Mouse (Mus musculus) heart, embryonic 16.5 days (tissue): Measurements from ENCODE around the gene Mras. TPM values are rescaled to one million over a fixed set of nuclear protein-coding genes. Genes with fewer than 3 reads are reported as not detected.

Experiments used
- ATAC-seq: fragments of 200-750 bp; cut with Nextera tagmentation; replicated peaks from 2 replicates; pipeline ENCODE4 v1.8.0; 2017; ENCODE audit warnings: moderate number of reproducible peaks; ENCODE audit not compliant: insufficient read depth, low FRiP score; ENCODE audit errors: extremely low read depth
- H3K27ac ChIP-seq: fragments of 300-500 bp; sonication (generic); 2 replicates; pipeline ENCODE4 v1.5.1; 2014; ENCODE audit warnings: mild to moderate bottlenecking, low read length, control low read depth, moderate library complexity
- H3K27me3 ChIP-seq: fragments of 300-500 bp; sonication (generic); 2 replicates; pipeline ENCODE4 v1.6.1; 2014; ENCODE audit warnings: low read length, mixed read lengths; ENCODE audit not compliant: control insufficient read depth, insufficient read depth
- H3K36me3 ChIP-seq: fragments of 300-500 bp; sonication (generic); 2 replicates; pipeline ENCODE4 v1.6.1; 2014; ENCODE audit not compliant: control insufficient read depth, insufficient read depth
- H3K4me1 ChIP-seq: fragments of 300-500 bp; sonication (generic); 2 replicates; pipeline ENCODE4 v1.6.1; 2014; ENCODE audit warnings: low read length, mixed read lengths; ENCODE audit not compliant: control insufficient read depth, insufficient read depth
- H3K4me2 ChIP-seq: fragments of 300-500 bp; sonication (generic); 2 replicates; pipeline ENCODE4 v1.6.1; 2014; ENCODE audit warnings: low read depth, mild to moderate bottlenecking, control low read depth, low read length
- H3K4me3 ChIP-seq: fragments of 300-500 bp; sonication (generic); 2 replicates; pipeline ENCODE4 v1.5.1; 2014; ENCODE audit warnings: mild to moderate bottlenecking, control low read depth, low read length
- H3K9ac ChIP-seq: fragments of 300-500 bp; sonication (generic); 2 replicates; pipeline ENCODE4 v1.6.1; 2014; ENCODE audit warnings: low read length, control low read depth
- H3K9me3 ChIP-seq: fragments of 300-500 bp; sonication (generic); replicated peaks from 2 replicates; pipeline ENCODE4 v1.6.1; 2016; ENCODE audit warnings: low read length; ENCODE audit not compliant: control insufficient read depth
- WGBS: fragments of 180-500 bp; shearing (Covaris S2); extraction: QIAGEN DNeasy Blood & Tissue Kit; methylation state at CpG from one replicate; pipeline ENCODE4 v1.1.7; 2014; 5-methylcytosine and 5-hydroxymethylcytosine counted together
- polyA plus RNA-seq: library from polyadenylated mRNA; unstranded; fragments of >200 nt; fragmentation: Nextera tagmentation; extraction: Ambion mirVana; gene quantifications from 2 replicates; pipeline ENCODE4 v1.2.1, GENCODE M21; 2015

Gene Mras
- polyA plus RNA-seq, 1 experiment from 2014 or later = 15.0 TPM

GRCm38 (mm10) chr9:99446259-99446658, 9.1 kb upstream of the Mras start:
- H3K4me3 ChIP-seq = no peak overlapping the region
- H3K9me3 ChIP-seq = no peaks in the 10 kb centered on the region
- H3K9ac ChIP-seq = no peak overlapping the region
- no peak overlapping the region for H3K4me2 ChIP-seq
- H3K27me3 ChIP-seq = peaks cover under 1% of the 10 kb centered on the region; the same call in 1 of the 2 replicates
- no peak overlapping the region for H3K27ac ChIP-seq
- H3K4me1 ChIP-seq = no peaks in the 10 kb centered on the region
- ATAC-seq = no peak
- no peaks in the 10 kb centered on the region for H3K36me3 ChIP-seq

GRCm38 (mm10) chr9:99444590-99445178, 7.5 kb upstream of the Mras start:
- ATAC-seq = no peak
- Histone ChIP-seq H3K9me3 (no peaks in the 10 kb centered on the region), H3K36me3 (no peaks in the 10 kb centered on the region), H3K27ac (no peak overlapping the region), H3K4me1 (no peaks in the 10 kb centered on the region), H3K9ac (no peak overlapping the region), H3K4me2 (no peak overlapping the region), H3K4me3 (no peak overlapping the region), H3K27me3 (no peaks in the 10 kb centered on the region)
- WGBS = 36% methylated on average over 8 of the region's 8 CpGs

- no peak; the same call in 1 of the 2 replicates for ATAC-seq
- H3K27ac ChIP-seq = no peak overlapping the region
- H3K4me2 ChIP-seq = no peak overlapping the region
- H3K36me3 ChIP-seq = no peaks in the 10 kb centered on the region
- H3K9ac ChIP-seq = no peak overlapping the region
- WGBS = 83% methylated on average over 4 of the region's 4 CpGs
- H3K27me3 ChIP-seq = peaks cover 11% of the 10 kb centered on the region
- H3K9me3 ChIP-seq = no peaks in the 10 kb centered on the region
- H3K4me3 ChIP-seq = no peak overlapping the region
- H3K4me1 ChIP-seq = peaks cover 7% of the 10 kb centered on the region; the same call in 1 of the 2 replicates
Observed at GRCm38 (mm10) chr9:99441647-99442433, 4.7 kb upstream of the Mras start.

GRCm38 (mm10) chr9:99440941-99441340, 3.8 kb upstream of the Mras start:
- H3K4me3 ChIP-seq = no peak overlapping the region
- no peaks in the 10 kb centered on the region for H3K9me3 ChIP-seq
- H3K9ac ChIP-seq = no peak overlapping the region
- no peak overlapping the region for H3K27ac ChIP-seq
- peaks cover 11% of the 10 kb centered on the region for H3K27me3 ChIP-seq
- WGBS = 58% methylated on average over 5 of the region's 5 CpGs
- no peaks in the 10 kb centered on the region for H3K36me3 ChIP-seq
- H3K4me2 ChIP-seq = no peak overlapping the region
- no peak for ATAC-seq
- peaks cover 7% of the 10 kb centered on the region; the same call in 1 of the 2 replicates for H3K4me1 ChIP-seq

- no peaks in the 10 kb centered on the region for H3K9me3 ChIP-seq
- H3K4me1 ChIP-seq = peaks cover 17% of the 10 kb centered on the region
- H3K4me3 ChIP-seq = no peak overlapping the region
- no peak overlapping the region for H3K27ac ChIP-seq
- peaks cover 11% of the 10 kb centered on the region for H3K27me3 ChIP-seq
- no peak for ATAC-seq
- H3K4me2 ChIP-seq = no peak overlapping the region
- 61% methylated on average over 8 of the region's 8 CpGs for WGBS
- H3K9ac ChIP-seq = no peak overlapping the region
- no peaks in the 10 kb centered on the region for H3K36me3 ChIP-seq
Observed at GRCm38 (mm10) chr9:99439064-99439463, 1.9 kb upstream of the Mras start.

- Histone ChIP-seq H3K27ac (no peak overlapping the region), H3K9me3 (no peaks in the 10 kb centered on the region), H3K4me2 (no peak overlapping the region), H3K27me3 (peaks cover 11% of the 10 kb centered on the region), H3K36me3 (no peaks in the 10 kb centered on the region), H3K4me3 (no peak overlapping the region), H3K4me1 (peaks cover 17% of the 10 kb centered on the region), H3K9ac (no peak overlapping the region)
- WGBS = 66% methylated on average over 12 of the region's 12 CpGs
- ATAC-seq = no peak
Observed at GRCm38 (mm10) chr9:99437781-99438565, 792 bp upstream of the Mras start.

- Histone ChIP-seq H3K36me3 (no peaks in the 10 kb centered on the region), H3K4me3 (peak overlapping the region; percentile 81), H3K27ac (peak overlapping the region; percentile 84), H3K9me3 (no peaks in the 10 kb centered on the region), H3K9ac (peak overlapping the region; percentile 87), H3K4me1 (peaks cover 17% of the 10 kb centered on the region), H3K27me3 (peaks cover 11% of the 10 kb centered on the region), H3K4me2 (peak overlapping the region; percentile 96)
- peak; percentile 78 for ATAC-seq
- WGBS = under 1% methylated on average over 68 of the region's 86 CpGs
Observed at GRCm38 (mm10) chr9:99436182-99437030, 775 bp downstream of the Mras start.

- WGBS = 22% methylated on average over 16 of the region's 16 CpGs
- Histone ChIP-seq H3K27me3 (peaks cover 11% of the 10 kb centered on the region), H3K9me3 (no peaks in the 10 kb centered on the region), H3K36me3 (no peaks in the 10 kb centered on the region), H3K9ac (peak overlapping the region; percentile 87), H3K4me1 (peaks cover 17% of the 10 kb centered on the region), H3K4me2 (peak overlapping the region; percentile 96), H3K4me3 (peak overlapping the region; percentile 81), H3K27ac (peak overlapping the region; percentile 84)
- ATAC-seq = peak; percentile 42; the same call in 1 of the 2 replicates
Observed at GRCm38 (mm10) chr9:99435619-99436181, 1.5 kb downstream of the Mras start.
